Mouse (Mus musculus) lung, embryonic 14.5 days (tissue): ENCODE measurements around the gene Astn2. TPM values are rescaled to one million over a fixed set of nuclear protein-coding genes. Genes with fewer than 3 reads are reported as not detected.

Source experiments
- ATAC-seq: fragments of 200-750 bp; cut with Nextera tagmentation; 2 replicates; pipeline ENCODE4 v1.8.0; 2017; ENCODE audit warnings: mild to moderate bottlenecking, moderate TSS enrichment, moderate library complexity; ENCODE audit not compliant: insufficient read depth
- DNase-seq: peaks from one replicate; pipeline ENCODE4 v3.0.0-alpha.2; 2015
- H3K27ac ChIP-seq: fragments of 300-500 bp; sonication (generic); 2 replicates; pipeline ENCODE4 v1.5.1; 2014; ENCODE audit warnings: low read depth, mild to moderate bottlenecking, moderate library complexity
- H3K27me3 ChIP-seq: fragments of 300-500 bp; sonication (generic); 2 replicates; pipeline ENCODE4 v1.6.1; 2014; ENCODE audit warnings: low read length, control low read depth; ENCODE audit not compliant: insufficient read depth
- H3K36me3 ChIP-seq: fragments of 300-500 bp; sonication (generic); 2 replicates; pipeline ENCODE4 v1.6.1; 2014; ENCODE audit warnings: control low read depth; ENCODE audit not compliant: insufficient read depth
- H3K4me1 ChIP-seq: fragments of 300-500 bp; sonication (generic); 2 replicates; pipeline ENCODE4 v1.6.1; 2014; ENCODE audit warnings: antibody characterized with exemption, control low read depth; ENCODE audit not compliant: insufficient read depth
- H3K4me2 ChIP-seq: fragments of 300-500 bp; sonication (generic); 2 replicates; pipeline ENCODE4 v1.6.1; 2014; ENCODE audit warnings: mild to moderate bottlenecking
- H3K4me3 ChIP-seq: fragments of 300-500 bp; sonication (generic); 2 replicates; pipeline ENCODE4 v1.5.1; 2014; ENCODE audit warnings: low read depth, low read length
- H3K9ac ChIP-seq: fragments of 300-500 bp; sonication (generic); 2 replicates; pipeline ENCODE4 v1.6.1; 2014
- H3K9me3 ChIP-seq: fragments of 300-500 bp; sonication (generic); 2 replicates; pipeline ENCODE4 v1.6.1; 2016; ENCODE audit warnings: low read depth, low read length, control low read depth
- CTCF ChIP-seq: IDR thresholded peaks from 2 replicates; pipeline ENCODE4 v1.5.1; 2016; ENCODE audit warnings: antibody characterized with exemption, low read depth
- WGBS: fragments of 180-500 bp; shearing (Covaris S2); extraction: QIAGEN DNeasy Blood & Tissue Kit; methylation state at CpG from one replicate; pipeline ENCODE4 v1.1.7; 2014; 5-methylcytosine and 5-hydroxymethylcytosine counted together
- polyA plus RNA-seq: library from polyadenylated mRNA; unstranded; fragments of >200 nt; fragmentation: Nextera tagmentation; extraction: Ambion mirVana; gene quantifications from 2 replicates; pipeline ENCODE4 v1.2.1, GENCODE M21; 2014

Astn2 gene
- 1.1 and 1.2 TPM in 2 replicates for polyA plus RNA-seq

DNA sequence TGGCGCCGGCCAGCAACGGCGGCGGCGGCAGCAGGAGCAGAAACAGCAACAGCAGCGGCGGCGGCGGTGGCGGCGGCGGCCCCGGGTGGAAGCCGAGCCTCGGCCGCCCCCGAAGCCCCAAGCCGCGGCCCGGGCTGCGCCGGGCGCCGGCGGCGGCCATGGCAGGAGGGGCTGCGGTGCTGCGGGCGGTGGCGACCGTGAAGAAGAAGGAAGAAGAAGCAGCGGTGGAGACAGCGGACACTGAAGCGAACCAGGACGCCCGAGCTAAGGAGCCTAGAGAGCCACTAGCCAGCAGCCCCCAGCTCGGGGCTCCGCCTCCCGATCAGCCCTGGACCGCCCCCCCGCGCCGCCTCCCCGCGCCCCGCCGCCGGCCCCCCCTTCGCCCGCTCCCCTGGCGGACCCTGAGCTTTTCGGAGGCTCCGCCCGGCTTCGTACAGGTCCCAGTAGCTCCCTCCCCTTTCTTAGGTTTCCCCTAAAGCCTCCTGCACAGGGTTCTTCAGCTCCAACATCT lies at the start of gene Astn2:
Astn2 (minus strand) TSS at position 411 of the 511 bp plus-strand sequence.
- H3K27me3 ChIP-seq = peaks cover 34% of the 10 kb centered on the region
- ATAC-seq = peak; percentile 77

DNA sequence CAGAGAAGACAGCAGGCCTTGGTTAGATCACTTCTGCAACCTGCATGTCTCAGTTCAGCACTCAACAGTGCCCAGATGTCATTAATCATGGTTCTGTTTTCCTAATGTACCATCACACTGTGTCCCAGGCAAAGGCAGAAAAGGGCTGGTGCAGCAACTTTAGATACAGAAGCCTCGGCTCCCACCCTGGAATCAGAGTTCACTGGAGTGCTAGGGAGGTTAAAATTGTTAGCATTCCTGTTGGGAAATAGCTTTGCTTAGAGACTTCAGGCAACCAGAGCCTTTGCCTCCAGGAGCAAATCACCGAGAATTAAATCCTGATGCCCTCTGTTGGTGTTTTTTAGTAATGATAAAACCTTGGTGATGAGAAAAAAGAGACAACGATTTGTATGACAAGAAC lies 45.7 kb upstream of the Astn2 start:
- H3K4me2 ChIP-seq = no peak overlapping the region
- H3K4me3 ChIP-seq = no peak overlapping the region
- H3K27me3 ChIP-seq = no peaks in the 10 kb centered on the region
- no peaks in the 10 kb centered on the region for H3K4me1 ChIP-seq
- peak; percentile 17; the same call in 1 of the 2 replicates for TF ChIP-seq CTCF
- H3K9me3 ChIP-seq = no peaks in the 10 kb centered on the region
- no peak overlapping the region for H3K9ac ChIP-seq
- WGBS = 26% methylated on average over 3 of the region's 3 CpGs
- H3K36me3 ChIP-seq = no peaks in the 10 kb centered on the region
- H3K27ac ChIP-seq = no peak overlapping the region
- ATAC-seq (peak; percentile 47; the same call in 1 of the 2 replicates), DNase-seq (peak; percentile 64)

More for the DNA sequence above, at the start of gene Astn2:
- Histone ChIP-seq H3K4me3 (peak within 1 kb of the TSS; percentile 64), H3K36me3 (no peaks in the 10 kb centered on the region), H3K9me3 (no peaks in the 10 kb centered on the region), H3K4me1 (no peaks in the 10 kb centered on the region), H3K9ac (peak within 1 kb of the TSS; percentile 59), H3K4me2 (peak within 1 kb of the TSS; percentile 93), H3K27ac (no peak within 1 kb of the TSS)
- WGBS = under 1% methylated on average over 37 of the region's 56 CpGs
- DNase-seq = peak; percentile 52
- TF ChIP-seq CTCF = no peak

DNA sequence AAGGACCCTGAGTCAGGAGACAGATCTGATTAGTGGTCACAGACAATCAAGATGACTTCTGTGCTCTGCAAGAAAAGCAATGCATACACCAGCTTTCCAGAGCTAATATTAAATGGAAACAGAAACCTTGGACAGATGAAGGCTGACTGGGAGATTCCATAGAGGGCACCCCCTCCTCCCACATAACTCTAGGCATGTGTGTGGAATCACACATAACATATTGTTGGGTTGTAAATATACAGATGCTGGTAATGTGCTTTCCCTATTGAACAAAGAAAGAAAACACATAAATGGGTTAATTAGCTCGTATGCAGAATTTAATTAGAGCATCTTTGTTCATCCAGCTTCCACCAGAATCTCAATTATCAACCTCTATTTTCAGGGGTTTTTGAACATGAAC lies 26.8 kb upstream of the Astn2 start:
- Histone ChIP-seq H3K4me3 (no peak overlapping the region), H3K9me3 (no peaks in the 10 kb centered on the region), H3K27ac (no peak overlapping the region), H3K27me3 (no peaks in the 10 kb centered on the region), H3K4me1 (no peaks in the 10 kb centered on the region), H3K9ac (no peak overlapping the region), H3K4me2 (no peak overlapping the region), H3K36me3 (no peaks in the 10 kb centered on the region)
- no peak for TF ChIP-seq CTCF
- no peak for DNase-seq
- ATAC-seq = no peak
- WGBS = 56% methylated on average over 1 of the region's 1 CpGs

DNA sequence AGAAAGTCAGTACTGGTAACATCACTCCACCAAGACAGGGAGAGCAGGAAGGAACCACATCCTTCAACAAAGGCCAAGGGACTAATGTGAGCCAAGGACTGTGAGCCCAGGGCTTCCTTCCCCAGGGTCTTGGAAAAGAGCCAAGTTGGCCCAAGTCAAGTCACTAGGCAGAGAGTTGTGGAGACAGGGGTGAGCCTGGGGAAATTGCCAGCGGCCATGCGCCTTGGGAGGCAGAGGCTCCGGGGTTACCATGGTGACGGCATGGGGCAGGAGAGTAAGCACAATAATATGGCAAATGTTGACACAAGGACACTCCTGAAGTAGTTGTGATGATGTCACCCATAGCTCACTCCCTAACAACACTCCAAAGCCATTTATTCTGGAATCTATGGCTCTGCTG lies 21.4 kb upstream of the Astn2 start:
- Histone ChIP-seq H3K9ac (no peak overlapping the region), H3K27ac (no peak overlapping the region), H3K4me2 (no peak overlapping the region), H3K36me3 (no peaks in the 10 kb centered on the region), H3K9me3 (no peaks in the 10 kb centered on the region), H3K4me1 (no peaks in the 10 kb centered on the region), H3K4me3 (no peak overlapping the region), H3K27me3 (no peaks in the 10 kb centered on the region)
- WGBS = 66% methylated on average over 4 of the region's 4 CpGs
- TF ChIP-seq CTCF = no peak
- DNase-seq (peak; percentile 63), ATAC-seq (peak; percentile 91)

DNA sequence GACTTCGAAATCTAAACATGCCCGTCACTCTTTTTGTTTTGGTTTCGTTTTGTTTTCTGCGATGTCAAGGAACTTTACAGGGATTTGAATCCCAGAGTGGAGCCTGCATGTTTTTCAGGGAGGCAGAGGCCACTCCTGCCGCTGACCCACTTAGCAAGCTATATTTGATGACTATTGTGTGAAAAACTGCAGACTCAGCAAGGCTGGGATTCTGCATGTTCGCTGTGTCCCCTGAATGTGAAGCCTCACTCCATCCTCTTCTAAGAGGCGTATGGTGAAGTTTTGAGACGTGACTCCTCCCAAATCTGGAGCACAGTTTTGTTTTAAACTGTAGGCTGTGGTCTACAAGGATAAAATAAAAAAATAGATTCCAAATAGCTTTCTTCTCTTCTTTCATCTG lies 10.4 kb upstream of the Astn2 start:
- Histone ChIP-seq H3K9ac (no peak overlapping the region), H3K27ac (no peak overlapping the region), H3K27me3 (no peaks in the 10 kb centered on the region), H3K4me2 (peak overlapping the region; percentile 43), H3K9me3 (no peaks in the 10 kb centered on the region), H3K4me3 (no peak overlapping the region; the same call in 1 of the 2 replicates), H3K4me1 (no peaks in the 10 kb centered on the region), H3K36me3 (no peaks in the 10 kb centered on the region)
- WGBS = 40% methylated on average over 8 of the region's 8 CpGs
- TF ChIP-seq CTCF = no peak
- DNase-seq (peak; percentile 43), ATAC-seq (no peak)

DNA sequence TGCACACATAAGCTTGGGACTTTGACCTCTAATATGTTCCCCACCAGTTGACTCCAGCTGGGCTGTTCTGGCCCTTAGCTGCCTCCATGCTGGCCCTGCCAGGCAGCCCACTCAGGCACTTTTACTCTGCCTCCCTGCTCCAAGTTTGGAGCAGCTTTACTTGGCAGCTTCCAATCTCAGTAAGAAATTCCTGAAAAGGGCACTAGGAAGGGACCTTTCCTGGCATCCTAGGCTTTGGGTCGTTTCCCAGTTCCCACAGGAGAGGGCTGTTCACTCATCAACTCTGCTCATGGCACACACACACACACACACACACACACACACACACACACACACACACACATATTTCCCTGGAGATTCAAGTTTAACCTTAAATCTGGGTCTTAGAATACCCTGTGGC lies 675 bp upstream of the Astn2 start:
- peaks cover 34% of the 10 kb centered on the region for H3K27me3 ChIP-seq
- no peak overlapping the region for H3K27ac ChIP-seq
- H3K4me1 ChIP-seq = no peaks in the 10 kb centered on the region
- no peak overlapping the region for H3K4me2 ChIP-seq
- H3K9ac ChIP-seq = no peak overlapping the region
- ATAC-seq = no peak
- H3K36me3 ChIP-seq = no peaks in the 10 kb centered on the region
- TF ChIP-seq CTCF = no peak
- no peaks in the 10 kb centered on the region for H3K9me3 ChIP-seq
- 8% methylated on average over 1 of the region's 1 CpGs for WGBS
- H3K4me3 ChIP-seq = no peak overlapping the region
- DNase-seq = no peak

DNA sequence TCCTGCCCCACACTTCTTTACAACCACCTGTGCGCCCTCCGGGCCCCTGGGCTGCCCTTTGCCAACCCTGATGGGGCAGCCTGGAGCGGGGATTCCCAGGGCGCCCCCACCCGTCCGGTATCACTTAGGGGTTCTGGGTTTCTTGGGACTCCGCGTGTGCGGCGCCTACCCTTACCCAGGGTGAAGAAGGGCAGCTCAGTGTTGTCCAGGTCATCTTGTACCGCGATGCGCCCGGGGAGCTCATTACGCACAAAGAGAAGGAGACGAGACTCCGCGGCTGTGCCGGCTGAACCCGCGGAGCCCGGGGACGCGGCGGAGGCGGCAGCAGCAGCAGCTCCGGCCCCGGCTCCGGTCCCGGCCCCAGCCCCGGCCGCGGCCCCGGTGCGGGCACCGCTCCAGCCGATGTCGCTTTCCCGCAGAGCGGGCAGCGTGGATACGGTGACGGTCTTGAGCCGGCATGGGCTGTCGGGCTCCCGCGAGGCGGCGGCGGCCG lies 657 bp downstream of the Astn2 start:
- WGBS = under 1% methylated on average over 48 of the region's 51 CpGs
- Histone ChIP-seq H3K4me1 (no peaks in the 10 kb centered on the region), H3K9ac (peak overlapping the region; percentile 59), H3K9me3 (no peaks in the 10 kb centered on the region), H3K4me3 (peak overlapping the region; percentile 64), H3K27ac (no peak overlapping the region), H3K27me3 (peaks cover 34% of the 10 kb centered on the region), H3K36me3 (no peaks in the 10 kb centered on the region), H3K4me2 (peak overlapping the region; percentile 93)
- no peak for TF ChIP-seq CTCF
- DNase-seq = peak; percentile 47
- peak; percentile 33; the same call in 1 of the 2 replicates for ATAC-seq
